Mouse (Mus musculus) lung, adult 2 months (tissue): ENCODE measurements around the gene Kif6.

ENCODE experiments used
- CTCF ChIP-seq: fragments of 200-500 bp; IDR thresholded peaks from 2 replicates; pipeline ENCODE4 v1.5.1; 2011; ENCODE audit warnings: mild to moderate bottlenecking, low read length, control low read depth; ENCODE audit not compliant: insufficient read depth
- POLR2A ChIP-seq: fragments of 200-500 bp; IDR thresholded peaks from 2 replicates; pipeline ENCODE4 v1.6.1; 2011; ENCODE audit warnings: low read depth, mild to moderate bottlenecking, control low read depth, low read length, borderline replicate concordance; ENCODE audit errors: extremely low read depth

- TF ChIP-seq CTCF (no peak), POLR2A (no peak)
These were observed 176.6 kb downstream of the Kif6 start for GRCm38 (mm10) chr17:49791546-49791945.
